Mouse (Mus musculus): ENCODE results near the gene Acd.
A peak's percentile ranks its signal among the peaks of the same experiment; 100 is the strongest.

Acd gene

DNA sequence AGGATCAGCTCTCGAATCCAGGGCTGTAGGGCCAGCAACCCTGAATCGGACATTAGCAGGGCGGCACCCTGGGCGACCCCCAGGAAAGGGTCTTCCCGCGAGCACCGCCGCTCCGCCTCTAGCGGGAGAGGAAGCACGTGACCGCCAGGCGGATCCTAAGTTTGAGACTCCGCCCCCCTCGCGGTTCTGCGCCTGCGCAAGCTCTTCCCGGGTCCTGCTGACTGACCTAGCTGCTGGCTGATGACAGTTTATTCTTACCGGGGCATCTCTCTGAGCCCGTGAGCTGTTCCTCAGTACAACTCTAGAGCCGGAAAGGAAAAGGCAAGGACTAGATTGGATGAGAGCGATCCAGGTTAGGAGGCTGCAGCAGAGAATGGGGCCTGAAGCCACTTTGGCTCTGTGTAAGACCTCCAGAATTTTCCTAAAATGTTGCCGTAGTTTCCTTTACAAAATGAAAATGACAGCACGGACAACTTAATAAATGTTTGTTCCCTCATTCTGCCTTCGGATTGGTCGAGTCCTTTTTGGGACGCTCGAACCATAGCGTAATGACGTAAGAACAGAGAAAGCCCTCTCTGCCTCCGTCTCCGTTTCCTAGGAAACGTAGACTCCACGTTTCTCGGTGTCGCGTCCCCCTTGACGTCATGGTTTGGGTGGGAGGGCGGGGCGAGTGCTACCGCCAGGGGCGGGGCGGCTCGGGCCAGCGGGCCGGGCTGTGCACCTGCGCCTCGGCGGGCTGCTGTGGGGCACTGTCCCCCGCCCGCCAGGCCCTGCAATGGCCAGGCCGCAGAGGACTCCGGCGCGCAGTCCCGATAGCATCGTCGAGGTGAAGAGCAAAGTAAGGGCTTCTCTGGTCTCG, at the start of gene Acd, which contains the start of gene Pard6a:
Gene Acd (minus strand): TSS at position 137 of the 859 bp plus-strand sequence.
Gene Pard6a (plus strand): TSS at position 183 of the 859 bp plus-strand sequence.
- DNase-seq: peak; percentile 97

DNA sequence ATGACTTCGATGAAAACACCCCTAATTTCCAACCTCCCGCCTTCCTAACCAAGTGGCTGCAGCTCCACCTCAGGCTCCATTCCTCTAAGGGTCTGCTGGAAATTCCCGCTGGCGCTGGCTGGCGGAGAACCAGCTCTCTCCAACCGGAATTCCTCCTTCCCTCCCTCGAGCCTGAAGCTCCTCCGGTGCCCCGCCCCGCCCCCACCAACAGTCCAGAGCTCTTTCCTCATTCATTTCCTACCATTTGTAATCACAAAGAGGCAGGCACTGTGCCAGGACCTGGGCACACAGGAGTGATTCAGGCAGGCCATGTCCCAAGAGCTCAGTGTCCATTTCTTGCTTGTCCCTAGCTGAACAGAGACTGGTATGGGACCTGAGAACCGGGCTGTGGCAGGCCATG, 49.7 kb upstream of the Acd start:
- DNase-seq: peak; percentile 54

DNA sequence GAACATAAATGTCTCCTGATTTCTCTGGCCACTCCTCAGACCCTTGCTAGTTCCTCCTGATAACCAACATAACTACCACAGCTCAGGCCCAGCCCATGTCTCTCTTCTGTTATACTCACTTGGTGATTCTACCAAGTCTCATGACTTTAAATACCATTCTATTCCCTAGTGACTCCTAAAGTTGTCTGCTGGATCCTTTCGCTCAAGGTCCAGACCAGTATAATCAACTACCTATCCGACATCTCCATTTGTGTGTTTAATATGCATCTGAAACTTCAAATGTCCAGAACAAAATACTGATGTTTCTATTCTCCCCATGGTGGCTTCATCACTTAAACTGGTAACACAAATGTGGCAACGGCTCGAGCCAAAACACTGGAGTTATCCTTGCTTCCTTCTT, 42.4 kb upstream of the Acd start:
- DNase-seq: no peak

DNA sequence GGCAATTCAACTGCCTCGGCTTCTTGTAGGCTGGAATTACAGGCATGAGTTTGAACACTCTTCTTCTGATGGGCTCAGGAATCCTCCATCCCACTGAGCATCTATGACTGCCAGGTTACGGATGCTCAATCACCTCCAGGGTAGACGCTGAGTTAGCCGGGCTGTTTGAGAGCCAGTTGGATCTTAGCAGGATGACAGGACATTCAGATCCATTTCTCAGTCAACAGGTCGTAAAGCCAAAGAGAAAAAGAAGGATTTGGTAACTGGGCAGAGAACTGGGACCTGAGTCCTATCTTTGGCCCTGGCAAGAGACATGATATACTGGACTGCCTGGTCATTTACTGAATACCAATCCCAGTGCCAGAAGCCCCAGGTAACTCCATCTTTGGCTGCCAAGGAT, 38.3 kb upstream of the Acd start:
- no peak for DNase-seq

DNA sequence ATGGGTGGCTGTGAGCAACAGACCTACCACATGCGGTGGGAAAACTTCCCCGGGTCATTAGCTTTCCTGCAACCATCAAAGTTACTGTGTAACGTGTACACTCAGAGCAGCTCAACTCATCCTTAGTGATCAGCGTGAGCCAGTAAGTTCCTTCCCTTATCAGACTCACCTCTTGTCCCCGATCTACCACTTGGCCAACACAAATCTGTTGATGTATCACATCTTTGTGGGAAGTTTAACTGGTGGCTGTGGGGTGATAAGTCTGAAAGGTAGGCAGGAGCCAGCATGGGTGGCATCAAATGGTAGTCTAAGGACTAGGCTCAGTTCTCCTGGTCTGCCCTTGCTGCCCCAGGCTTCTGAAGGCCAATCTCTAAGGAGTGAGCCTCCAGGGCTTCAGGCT, 31.3 kb upstream of the Acd start:
- no peak for DNase-seq

DNA sequence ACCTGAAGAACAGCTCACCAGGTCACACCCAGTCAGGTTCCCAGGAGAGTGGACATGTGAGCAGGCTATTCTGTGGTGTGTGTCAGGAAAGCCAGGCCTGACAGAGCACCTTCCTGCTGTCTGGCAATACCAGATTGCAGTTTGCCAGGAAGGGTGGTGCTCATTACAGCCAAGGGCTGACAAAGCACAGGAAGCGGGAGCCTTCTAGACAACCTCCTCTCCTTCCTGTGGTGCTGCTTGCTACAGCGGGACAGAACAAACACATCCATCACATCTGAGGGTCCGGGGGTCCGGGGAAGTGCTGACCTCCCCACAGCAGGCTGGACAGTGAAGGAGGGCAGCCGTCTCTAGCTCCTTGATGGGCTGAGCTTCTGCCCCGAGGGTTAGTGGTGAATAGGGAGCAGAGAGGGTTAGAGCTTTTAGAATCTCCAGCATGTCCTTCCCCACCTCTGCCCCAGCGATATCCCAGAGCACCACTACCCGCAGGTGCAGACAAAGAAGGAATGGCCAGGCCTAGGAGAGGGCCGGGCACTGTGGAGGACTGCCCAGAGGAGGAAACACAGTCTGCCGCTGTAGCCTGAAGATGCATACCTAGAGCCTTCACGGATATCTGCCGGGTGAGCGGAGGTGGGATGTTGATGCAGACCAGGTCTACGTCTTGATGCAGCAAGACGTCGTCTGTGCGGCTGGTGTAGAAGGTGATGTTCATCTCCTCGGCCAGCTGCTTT, 26.7 kb upstream of the Acd start:
- peak; percentile 29 for DNase-seq

DNA sequence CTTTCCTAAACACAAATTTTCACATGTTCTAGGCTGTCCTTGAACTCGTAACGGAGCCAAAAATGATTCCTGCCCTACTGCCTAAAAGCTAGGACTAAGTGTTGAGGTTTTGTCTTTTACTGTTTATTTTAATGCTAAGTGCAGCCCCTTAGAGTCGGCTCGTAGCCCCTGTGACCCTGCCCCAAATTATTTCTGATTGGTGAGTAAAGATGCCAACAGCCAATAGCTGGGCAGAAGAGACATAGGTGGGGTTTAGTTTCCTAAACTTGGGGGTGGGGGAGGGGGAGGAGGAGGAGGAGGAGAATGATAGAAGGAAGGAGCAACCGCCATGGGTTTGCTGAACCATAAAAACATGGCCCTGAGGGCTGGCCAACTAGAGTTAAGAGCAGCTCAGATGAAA, 24.8 kb upstream of the Acd start:
- DNase-seq: no peak

DNA sequence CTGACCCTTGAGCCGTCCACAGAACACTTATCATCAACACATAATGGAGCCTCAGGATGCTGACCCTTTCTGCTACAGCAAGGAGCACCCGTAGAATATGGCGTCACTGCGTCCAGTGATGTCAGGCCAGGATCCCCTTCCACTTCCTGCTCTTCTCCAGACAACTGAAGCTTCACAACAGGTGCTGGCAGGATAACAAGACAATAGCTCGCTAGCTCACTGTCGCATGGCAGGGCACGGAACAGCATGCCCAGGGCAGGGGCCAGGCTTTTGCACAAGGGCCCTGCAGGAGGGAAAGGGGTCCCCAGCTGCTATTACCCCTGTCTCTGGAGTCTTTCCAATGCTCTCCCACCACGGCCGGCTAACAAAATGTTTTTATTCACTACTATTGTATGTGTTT, 22.0 kb upstream of the Acd start:
- no peak for DNase-seq

DNA sequence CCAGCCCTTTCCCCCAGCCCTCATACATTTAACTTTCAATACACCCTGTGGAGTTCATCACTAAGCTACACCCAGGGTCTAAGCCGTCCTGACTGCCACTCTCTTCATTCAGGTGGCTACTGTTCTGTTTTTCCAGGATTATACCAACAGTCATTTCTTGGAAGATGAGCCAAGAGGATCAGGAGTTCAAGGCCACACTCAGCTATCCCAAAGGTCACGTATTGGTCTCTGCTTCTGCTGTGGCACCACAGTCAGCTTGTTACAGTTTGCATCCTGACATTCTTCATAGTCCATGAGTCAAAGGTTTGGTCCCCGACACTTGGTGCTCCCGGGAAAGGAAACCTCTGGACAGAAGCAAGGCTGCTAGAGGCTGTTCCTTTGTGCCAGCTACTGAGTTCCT, 18.7 kb upstream of the Acd start:
- DNase-seq: no peak

DNA sequence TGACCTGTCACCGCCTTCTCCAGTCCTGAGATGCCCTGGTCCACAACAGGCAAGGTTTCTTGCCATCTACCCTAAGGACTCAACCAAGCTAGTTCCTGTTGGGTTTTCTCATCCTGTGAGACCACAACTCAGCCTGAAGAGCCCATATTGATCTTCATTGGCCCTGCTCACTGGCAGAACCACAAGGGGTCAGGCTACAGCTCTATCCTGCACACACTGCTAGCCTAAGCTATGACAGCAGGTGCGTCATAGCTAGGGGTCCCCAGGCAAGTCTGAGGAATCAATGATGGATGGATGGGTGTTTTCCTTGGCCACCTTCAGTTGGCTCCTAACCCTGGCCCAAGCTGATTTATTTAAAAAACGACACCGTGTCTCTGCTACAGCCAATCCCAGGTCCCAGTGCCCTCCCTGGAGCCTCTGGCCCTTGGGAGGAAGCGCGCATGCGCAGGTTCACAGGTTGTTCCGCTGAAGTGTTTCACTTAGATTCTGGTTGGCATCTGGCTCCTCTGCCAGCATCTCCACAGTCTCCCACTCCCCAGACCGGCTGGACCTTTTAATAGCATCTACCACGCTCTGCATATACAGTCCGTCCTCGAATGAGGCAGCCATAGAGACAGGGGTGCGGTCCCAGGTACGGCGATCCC, 15.5 kb upstream of the Acd start:
- DNase-seq: no peak

DNA sequence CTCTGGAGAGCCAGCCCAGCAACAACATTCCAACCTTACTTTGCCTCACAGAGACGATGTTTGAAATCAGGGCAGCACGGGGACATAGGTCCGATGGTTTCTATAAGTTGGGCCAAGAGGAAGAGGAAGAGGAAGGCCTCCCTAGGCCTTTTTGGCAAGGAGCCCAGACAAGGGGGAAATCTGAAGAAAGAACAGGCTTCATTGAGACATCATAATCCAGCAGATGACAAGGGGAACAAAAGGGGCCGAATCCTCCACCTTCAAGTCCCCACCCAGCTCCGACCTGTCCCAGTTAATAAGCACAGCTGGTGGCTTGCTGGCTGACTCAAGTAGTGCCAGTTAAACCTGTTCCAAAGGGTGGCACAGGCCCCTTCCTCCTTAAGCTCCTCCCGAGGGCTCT, 14.1 kb upstream of the Acd start:
- no peak for DNase-seq

DNA sequence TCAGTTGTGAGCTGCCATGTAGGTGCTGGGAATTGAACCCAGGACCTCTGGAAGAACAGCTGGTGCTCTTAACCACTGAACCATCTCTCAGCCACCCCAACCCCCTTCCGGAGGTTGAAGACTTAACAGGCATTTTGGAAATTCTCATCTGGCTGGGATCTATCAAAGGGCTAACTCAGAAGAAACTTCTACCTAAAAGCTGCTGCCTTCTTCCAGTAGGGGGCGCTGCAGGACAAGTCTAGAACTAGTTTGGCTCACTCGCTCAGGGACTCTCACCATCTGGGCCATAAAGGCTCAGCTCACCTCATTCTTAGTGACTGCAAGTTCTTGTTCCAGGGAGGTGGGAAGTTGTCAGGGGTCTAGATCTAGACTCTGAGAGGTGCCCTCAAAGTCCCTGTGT, 13.2 kb upstream of the Acd start:
- DNase-seq: peak; percentile 92

DNA sequence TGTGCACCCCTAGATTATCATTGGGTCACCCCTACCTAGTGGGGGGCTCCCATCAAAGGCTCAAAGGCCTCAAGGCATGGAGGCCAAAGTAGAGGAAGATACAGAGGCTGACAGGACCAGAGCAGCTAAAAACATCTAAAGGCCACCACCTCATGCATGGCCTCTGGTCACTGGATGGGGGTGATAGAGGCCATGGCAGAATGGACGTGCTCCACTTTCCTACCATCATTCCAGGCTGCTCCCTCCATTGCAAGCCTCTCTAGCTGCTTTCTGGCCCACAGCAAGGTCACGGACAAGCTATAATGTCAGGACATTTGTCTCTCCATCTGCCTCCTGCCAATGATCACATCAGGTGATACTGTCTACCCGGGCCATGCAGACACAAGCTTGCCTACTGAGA, 11.4 kb upstream of the Acd start:
- DNase-seq: no peak

DNA sequence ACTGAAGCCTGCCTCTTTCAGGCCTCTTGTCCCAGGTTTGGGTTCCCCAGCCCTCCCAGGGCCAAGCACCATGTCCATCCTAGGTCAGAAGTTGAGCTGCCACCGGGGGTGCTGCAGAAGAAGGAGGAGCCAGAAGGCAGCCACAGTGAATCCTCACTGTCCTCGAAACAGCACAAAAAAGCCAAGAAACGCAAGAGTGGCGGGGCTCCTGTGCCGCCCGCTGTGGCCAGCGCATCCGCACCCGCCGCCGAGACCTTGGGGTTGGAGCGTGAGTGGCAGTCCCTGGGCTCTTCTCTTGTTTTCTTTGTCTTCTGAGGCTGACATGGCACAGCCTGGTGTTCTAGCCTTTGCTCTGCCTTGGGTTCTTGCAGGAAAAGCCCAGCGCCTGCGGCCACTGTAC, 8.4 kb upstream of the Acd start:
- no peak for DNase-seq

DNA sequence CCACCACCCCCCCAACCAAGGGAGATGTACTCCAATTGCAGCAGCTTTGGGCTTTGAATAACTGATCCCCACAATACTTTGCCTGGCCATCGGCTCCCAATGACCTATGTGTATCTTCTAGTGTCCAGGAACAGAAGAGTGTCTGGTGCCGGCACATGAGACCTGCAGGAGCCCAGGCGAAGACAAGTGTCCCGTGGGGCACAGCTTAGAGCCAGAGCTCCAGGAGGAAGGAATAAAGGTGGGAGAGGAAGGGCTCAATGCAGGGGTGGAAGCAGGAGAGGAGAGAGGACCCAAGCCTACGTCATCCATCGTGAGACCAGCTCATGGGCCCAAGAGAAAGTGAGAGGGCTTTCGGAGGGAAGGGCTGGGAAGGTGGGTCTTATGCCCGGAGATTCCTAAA, 7.8 kb upstream of the Acd start:
- no peak for DNase-seq

DNA sequence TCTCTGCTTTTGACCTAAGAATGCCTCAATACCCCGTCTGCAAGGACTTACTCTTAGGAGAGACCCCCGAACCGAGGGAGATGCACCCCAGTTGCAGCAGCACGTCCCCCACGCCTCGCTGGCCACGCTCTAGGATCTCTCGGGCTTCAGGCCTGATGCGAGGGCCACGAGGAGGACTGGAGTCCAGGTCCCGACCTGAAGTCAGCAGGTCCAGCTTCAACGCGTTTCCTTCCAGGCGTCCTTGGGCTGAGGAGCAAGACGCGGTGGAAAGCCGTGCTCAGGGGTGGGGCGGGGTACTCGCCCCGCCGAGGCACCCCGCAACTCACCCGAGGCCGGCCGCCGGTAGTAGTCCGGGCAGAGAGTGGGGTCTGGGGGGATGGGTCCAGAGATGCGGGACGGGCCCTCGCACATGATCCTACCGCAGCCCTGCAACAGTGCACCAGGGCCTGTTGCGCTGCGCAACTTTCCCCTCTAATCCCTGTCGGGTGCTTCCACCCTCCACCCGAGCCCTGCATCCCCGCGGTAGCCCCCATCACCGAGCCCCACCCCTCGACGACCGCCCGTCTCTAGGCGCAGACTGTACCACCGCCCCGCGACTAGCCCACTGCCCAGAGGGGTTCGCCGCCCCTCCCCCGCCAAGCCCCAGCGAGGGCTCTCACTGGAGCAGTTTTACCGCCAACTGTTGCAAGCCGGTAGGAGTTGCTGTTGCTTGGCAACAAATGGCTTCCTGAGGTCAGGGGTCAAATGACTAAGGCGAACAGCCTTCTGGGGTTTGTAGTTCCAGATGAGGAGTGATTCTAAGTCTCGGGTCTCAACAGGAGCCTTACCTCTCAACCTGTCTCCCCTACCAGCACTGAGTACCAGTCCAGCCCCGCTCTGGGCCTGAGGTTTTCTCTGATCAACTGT, 6.8 kb upstream of the Acd start, which contains the start of the genes 4933405L10Rik and Enkd1:
Gene 4933405L10Rik (plus strand): TSS at position 158 of the 906 bp plus-strand sequence.
Gene Enkd1 (minus strand): TSS at position 713 of the 906 bp plus-strand sequence.
- peak; percentile 80 for DNase-seq

DNA sequence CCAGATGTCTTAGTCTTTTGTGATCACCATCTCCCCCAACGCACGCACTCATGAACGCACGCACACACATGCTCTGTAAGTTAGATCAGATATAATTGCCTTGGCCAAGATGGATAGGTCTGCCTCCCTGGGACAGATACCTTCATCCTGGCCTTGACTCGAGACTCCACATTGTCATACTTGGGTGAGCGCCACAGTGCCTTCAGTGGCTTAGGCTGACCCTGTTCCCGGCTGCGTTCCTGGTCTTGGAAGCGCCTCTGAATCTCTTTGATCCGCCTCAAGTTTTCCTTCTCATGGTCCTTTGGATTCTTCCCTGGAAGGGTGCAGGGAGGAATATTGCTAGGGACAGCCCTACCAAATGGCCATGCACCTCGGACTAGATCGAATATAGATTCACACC, 5.5 kb upstream of the Acd start:
- DNase-seq: no peak

DNA sequence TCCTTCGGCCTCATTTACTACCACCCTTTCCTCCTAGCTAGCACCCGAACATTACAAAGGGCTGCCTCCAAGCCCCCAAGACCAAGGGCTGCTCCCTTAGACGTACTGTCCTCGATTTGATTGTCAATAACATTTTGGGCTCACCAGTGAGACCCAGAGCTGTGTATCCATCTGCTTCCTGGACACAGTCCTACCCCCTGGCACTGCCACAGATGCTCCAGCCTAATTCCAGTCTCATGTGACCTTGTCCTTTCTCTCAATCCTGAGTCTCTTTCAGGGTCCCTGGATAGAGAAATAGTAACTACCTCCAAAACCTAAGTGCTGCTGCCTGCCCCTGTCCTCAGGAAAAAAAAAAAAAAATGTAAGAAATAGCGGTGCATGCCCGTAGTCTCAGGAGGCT, 4.1 kb upstream of the Acd start:
- DNase-seq: no peak

DNA sequence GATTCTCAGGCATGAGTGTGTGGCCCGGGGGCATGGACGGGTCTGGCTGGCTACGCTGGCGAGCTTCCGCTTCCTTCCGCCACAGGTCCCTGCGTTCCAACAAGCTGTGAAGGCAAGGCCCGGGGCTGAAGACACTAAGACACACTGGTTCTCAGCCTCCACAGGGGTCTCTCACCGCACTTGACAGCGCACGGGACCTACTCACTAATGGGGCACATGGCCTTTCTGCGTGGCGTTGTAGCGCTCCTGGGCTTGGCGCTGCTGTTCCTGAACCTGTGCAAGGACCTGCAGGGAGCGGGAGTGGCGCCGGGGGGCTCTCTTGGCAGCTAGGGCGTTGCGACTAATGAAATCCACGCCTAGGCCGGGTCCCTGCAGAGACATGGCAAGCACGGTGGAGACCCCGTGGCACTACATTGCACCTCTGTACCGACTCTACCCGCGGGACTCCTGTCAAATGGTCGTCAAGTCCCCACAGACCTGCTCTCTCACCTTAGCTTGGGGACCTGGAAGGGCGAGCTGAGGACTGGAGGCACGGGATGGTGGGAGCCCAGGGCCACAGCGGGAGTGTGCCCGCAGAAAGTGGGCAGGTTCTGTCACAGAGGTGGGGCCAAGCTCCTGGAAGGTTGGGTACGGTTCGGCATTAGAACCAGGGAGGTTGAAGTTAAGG, 3.4 kb upstream of the Acd start:
- DNase-seq: no peak

DNA sequence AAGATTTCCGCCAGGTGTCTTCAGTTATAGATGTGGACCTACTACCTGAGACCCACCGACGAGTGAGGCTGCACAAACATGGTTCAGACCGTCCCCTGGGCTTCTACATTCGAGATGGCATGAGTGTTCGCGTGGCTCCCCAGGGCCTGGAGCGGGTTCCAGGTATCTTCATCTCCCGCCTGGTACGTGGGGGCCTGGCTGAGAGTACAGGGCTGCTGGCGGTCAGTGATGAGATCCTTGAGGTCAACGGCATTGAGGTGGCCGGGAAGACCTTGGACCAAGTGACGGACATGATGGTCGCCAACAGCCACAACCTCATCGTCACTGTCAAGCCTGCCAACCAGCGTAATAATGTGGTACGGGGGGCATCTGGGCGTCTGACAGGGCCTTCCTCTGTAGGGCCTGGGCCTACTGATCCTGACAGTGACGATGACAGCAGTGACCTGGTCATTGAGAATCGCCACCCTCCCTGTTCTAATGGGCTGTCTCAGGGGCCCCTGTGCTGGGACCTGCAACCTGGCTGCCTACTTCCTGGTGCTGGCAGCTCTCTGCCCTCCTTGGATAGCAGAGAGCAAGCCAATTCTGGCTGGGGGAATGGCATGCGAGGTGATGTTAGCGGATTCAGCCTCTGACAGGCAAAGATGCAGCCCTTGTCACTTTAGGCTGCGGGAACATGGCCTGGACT, 2.0 kb upstream of the Acd start:
- no peak for DNase-seq

DNA sequence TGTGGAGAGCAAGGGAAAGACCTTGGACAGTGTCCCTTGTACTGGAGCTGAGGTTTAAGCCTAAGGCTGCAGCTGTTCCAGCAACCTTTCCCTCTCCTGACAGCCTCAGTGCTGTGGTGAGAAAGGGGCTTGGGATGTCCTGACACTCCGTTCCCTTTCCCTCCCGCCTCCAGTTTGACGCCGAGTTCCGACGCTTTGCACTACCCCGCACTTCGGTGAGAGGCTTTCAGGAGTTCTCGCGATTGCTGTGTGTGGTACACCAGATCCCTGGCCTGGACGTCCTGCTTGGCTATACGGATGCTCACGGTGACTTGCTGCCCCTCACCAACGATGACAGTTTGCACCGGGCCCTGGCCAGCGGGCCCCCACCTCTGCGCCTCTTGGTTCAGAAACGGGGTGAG, 1.1 kb upstream of the Acd start:
- no peak for DNase-seq

Measured in liver (tissue).